Mouse (Mus musculus) hindbrain, embryonic 15.5 days (tissue): Measurements from ENCODE around the gene Gipc3. TPM values are rescaled to one million over a fixed set of nuclear protein-coding genes. Genes with fewer than 3 reads are reported as not detected.

Experiments
- ATAC-seq: fragments of 200-750 bp; cut with Nextera tagmentation; 2 replicates; pipeline ENCODE4 v1.8.0; 2017; ENCODE audit warnings: low read depth, moderate number of reproducible peaks, moderate TSS enrichment; ENCODE audit not compliant: low FRiP score
- H3K27ac ChIP-seq: fragments of 300-500 bp; sonication (generic); replicated peaks from 2 replicates; pipeline ENCODE4 v1.5.1; 2015; ENCODE audit warnings: mild to moderate bottlenecking, inconsistent platforms
- H3K27me3 ChIP-seq: fragments of 300-500 bp; sonication (generic); 2 replicates; pipeline ENCODE4 v1.6.1; 2015; ENCODE audit warnings: control low read depth, inconsistent platforms
- H3K36me3 ChIP-seq: fragments of 300-500 bp; sonication (generic); 2 replicates; pipeline ENCODE4 v1.6.1; 2015; ENCODE audit warnings: control low read depth, inconsistent platforms
- H3K4me1 ChIP-seq: fragments of 300-500 bp; sonication (generic); replicated peaks from 2 replicates; pipeline ENCODE4 v1.6.1; 2015; ENCODE audit warnings: control low read depth, inconsistent platforms
- H3K4me2 ChIP-seq: fragments of 300-500 bp; sonication (generic); 2 replicates; pipeline ENCODE4 v1.6.1; 2015; ENCODE audit warnings: moderate library complexity, mild to moderate bottlenecking, inconsistent platforms
- H3K4me3 ChIP-seq: fragments of 300-500 bp; sonication (generic); 2 replicates; pipeline ENCODE4 v1.5.1; 2015; ENCODE audit warnings: mild to moderate bottlenecking, inconsistent platforms
- H3K9ac ChIP-seq: fragments of 300-500 bp; sonication (generic); 2 replicates; pipeline ENCODE4 v1.6.1; 2015; ENCODE audit warnings: inconsistent platforms
- H3K9me3 ChIP-seq: fragments of 300-500 bp; sonication (generic); 2 replicates; pipeline ENCODE4 v1.6.1; 2016; ENCODE audit warnings: control low read depth, inconsistent platforms
- WGBS: fragments of 180-500 bp; shearing (Covaris S2); methylation state at CpG from one replicate; pipeline ENCODE4 v1.1.7; 2015; 5-methylcytosine and 5-hydroxymethylcytosine counted together
- polyA plus RNA-seq: library from polyadenylated mRNA; unstranded; fragments of >200 nt; fragmentation: Nextera tagmentation; extraction: Ambion mirVana; gene quantifications from 2 replicates; pipeline ENCODE4 v1.2.1, GENCODE M21; 2015

Gipc3 gene
- polyA plus RNA-seq, 1 experiment from 2014 or later, result not detected

DNA sequence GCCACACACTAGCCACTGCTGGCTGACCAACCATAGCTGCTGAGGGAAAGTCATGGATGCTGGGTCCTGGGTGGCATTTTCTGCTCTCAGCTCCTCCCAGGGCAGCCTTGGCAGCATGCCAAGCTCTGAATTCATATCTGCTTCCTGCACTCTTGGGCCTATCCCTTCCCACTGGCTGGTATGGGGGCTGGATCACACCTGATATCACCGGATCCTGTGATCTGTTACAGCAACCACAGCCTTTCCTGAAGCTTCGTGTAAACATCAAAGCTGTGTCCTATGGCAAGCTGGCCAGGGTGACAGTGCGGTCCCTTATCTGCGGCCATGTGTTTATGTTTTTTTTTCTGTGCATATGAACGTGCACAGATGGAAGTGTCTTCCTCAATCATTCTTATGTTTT lies 39.0 kb upstream of the Gipc3 start:
- Histone ChIP-seq H3K36me3 (peaks cover 13% of the 10 kb centered on the region), H3K27ac (no peak overlapping the region), H3K9me3 (no peaks in the 10 kb centered on the region), H3K4me3 (no peak overlapping the region), H3K9ac (no peak overlapping the region), H3K27me3 (no peaks in the 10 kb centered on the region), H3K4me2 (no peak overlapping the region), H3K4me1 (peaks cover 29% of the 10 kb centered on the region)
- 91% methylated on average over 5 of the region's 5 CpGs for WGBS
- no peak for ATAC-seq

DNA sequence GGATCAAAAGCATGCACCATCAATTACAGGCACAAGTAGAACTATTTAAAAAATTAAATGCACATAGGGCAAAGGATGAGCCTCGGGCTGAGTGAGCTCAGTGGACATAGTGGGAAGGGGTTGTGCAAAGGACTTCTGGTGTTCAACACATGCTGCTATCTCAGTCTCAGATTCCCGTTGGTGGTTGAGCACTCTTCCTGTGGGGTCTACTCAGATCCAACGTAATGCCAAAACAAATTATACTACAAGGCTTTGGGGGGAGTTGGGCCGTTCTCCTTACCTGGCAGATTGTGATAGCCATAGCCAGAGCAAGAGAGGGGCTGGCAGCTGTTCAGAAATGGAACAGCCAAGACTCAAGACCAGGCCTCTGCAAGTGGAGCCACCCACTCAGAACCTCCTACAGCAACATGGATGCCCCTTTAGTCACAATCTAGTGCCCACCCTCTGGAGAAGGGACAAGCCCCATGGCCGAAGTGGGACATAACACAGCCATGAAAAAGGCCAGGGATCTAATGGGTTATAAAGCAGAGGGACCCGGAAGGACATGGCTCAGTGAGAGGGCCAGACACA lies 36.8 kb upstream of the Gipc3 start:
- no peak overlapping the region for H3K9ac ChIP-seq
- no peaks in the 10 kb centered on the region for H3K9me3 ChIP-seq
- H3K27me3 ChIP-seq, result no peaks in the 10 kb centered on the region
- WGBS, result 94% methylated on average over 6 of the region's 6 CpGs
- no peak overlapping the region for H3K4me2 ChIP-seq
- H3K27ac ChIP-seq, result no peak overlapping the region
- peaks cover 29% of the 10 kb centered on the region for H3K4me1 ChIP-seq
- no peaks in the 10 kb centered on the region for H3K36me3 ChIP-seq
- no peak overlapping the region for H3K4me3 ChIP-seq
- ATAC-seq, result no peak

DNA sequence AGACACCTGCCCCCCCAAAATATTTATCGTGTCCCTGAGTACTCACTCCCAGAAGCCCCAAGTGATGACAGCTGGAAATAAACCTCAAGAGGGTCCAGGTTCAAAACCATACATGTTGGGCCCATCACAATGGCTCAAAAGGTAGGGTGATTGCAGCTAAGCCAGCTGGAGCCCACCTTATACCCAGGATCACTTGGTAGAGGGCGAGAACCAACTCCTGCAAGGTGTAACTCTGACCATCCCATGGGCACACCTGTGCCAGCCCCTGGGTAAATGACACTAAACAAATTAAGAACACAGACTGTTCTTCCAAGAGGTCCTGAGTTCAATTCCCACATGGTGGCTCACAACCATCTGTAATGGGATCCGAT lies 36.1 kb upstream of the Gipc3 start:
- no peaks in the 10 kb centered on the region for H3K9me3 ChIP-seq
- H3K36me3 ChIP-seq, result 0 out of 2 replicates have a peak, but pooled peaks cover 3% of the 10 kb centered on the region
- H3K4me3 ChIP-seq, result peak overlapping the region; percentile 70
- ATAC-seq, result no peak
- H3K9ac ChIP-seq, result peak overlapping the region; percentile 37
- peak overlapping the region; percentile 71 for H3K27ac ChIP-seq
- 61% methylated on average over 3 of the region's 3 CpGs for WGBS
- no peaks in the 10 kb centered on the region for H3K27me3 ChIP-seq
- peaks cover 26% of the 10 kb centered on the region for H3K4me1 ChIP-seq
- peak overlapping the region; percentile 58 for H3K4me2 ChIP-seq

DNA sequence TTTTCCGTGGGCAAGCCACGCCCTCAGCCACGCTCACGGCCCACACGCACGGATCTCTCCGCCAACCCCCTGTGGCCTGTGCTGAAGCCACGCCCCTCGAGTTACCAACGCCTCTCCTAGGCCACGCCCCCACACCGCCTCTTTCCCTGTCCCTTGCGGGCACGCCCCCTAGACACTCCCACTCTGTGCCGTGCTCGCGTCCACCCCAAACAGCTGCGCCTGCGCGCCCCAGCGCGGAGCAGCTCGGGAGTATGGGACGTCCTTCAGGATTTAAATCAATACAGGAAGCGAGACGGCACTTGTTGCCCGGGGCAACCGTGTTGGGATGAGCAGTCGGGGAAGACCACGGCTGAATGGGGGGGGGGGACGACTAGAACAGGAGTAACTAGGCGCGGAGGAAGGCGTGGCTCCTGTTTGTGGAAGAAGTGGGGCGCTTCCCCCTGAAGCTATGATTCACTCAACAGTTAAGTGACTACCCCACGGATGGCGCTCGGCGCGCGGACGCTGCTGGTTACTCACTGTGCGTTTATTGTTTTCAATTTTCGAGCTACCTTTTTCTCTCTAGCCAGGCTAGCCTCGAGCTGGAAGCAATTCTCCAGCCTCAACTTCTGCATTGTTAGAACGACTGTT lies 35.6 kb upstream of the Gipc3 start:
- under 1% methylated on average over 42 of the region's 46 CpGs for WGBS
- peaks cover 26% of the 10 kb centered on the region for H3K4me1 ChIP-seq
- peak; percentile 97 for ATAC-seq
- peak overlapping the region; percentile 58 for H3K4me2 ChIP-seq
- H3K4me3 ChIP-seq, result peak overlapping the region; percentile 70
- H3K9me3 ChIP-seq, result no peaks in the 10 kb centered on the region
- peak overlapping the region; percentile 85 for H3K27ac ChIP-seq
- peak overlapping the region; percentile 37 for H3K9ac ChIP-seq
- no peaks in the 10 kb centered on the region for H3K27me3 ChIP-seq
- H3K36me3 ChIP-seq, result peaks cover 8% of the 10 kb centered on the region; the same call in 1 of the 2 replicates

DNA sequence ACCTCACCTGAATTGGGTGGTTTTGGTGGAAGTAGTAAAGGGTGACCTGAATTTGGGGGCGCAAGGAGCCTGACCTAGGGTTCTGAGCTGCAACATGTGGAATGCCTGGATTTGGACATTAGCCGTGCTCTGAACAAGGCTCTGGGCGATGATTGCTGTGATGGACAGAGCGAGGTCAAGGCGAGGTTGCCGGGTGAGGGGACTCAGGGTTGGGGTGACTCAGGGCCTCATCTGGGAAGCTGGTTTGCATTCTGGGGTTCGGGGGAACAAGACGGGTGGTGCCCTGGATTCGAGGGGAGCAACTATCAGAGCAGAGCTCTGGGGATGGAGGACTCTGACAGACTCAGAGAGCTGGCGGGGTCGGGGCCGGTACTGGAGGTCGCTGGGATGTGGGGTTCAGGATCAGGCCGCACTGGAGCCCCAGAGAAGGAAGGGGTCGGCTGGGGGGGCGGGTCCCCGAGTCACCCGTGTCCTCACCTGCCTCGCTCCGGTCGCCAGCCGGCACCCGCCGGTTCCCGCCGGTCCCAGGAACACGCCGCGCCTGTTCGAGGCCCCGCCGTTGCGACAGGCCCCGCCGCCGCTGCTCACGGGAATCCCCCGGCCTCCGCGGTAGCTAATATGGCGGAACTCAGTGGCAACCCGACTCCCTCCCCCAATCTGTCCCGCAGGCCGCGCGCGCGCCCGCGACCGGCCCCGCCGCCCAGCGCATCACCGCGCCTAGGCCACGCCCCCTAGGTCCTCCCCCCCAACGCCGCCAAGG lies 34.9 kb upstream of the Gipc3 start, which contains the start of gene Fzr1:
Gene Fzr1, minus strand, starts transcription at position 724 of the 760 bp plus-strand sequence.
- under 1% methylated on average over 56 of the region's 59 CpGs for WGBS
- Histone ChIP-seq H3K27ac (peak within 1 kb of the TSS; percentile 85), H3K9me3 (no peaks in the 10 kb centered on the region), H3K4me1 (peaks cover 28% of the 10 kb centered on the region), H3K9ac (peak within 1 kb of the TSS; percentile 79), H3K4me3 (peak within 1 kb of the TSS; percentile 70), H3K4me2 (peak within 1 kb of the TSS; percentile 76), H3K36me3 (peaks cover 13% of the 10 kb centered on the region), H3K27me3 (no peaks in the 10 kb centered on the region)
- peak; percentile 21; the same call in 1 of the 2 replicates for ATAC-seq

DNA sequence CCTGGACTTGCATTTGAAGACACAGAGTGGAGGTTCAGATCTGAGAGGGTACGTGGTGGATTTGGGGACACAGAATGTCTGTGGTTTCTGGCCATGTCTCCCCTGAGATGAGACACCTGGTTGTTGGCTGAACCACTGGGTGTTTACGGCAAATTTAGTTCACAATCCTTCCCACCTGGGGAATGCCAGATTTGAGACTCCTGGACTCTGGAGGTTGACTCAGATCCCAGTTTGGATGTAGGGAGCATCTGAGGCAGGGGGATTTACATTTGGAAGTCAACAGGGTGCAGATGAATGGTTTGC lies 34.2 kb upstream of the Gipc3 start:
- Histone ChIP-seq H3K9ac (peak overlapping the region; percentile 79), H3K27me3 (no peaks in the 10 kb centered on the region), H3K4me3 (peak overlapping the region; percentile 70), H3K9me3 (no peaks in the 10 kb centered on the region), H3K4me1 (peaks cover 30% of the 10 kb centered on the region), H3K27ac (0 out of 2 replicates have a peak overlapping the region, but pooled peaks have one; percentile 85), H3K4me2 (peak overlapping the region; percentile 76), H3K36me3 (peaks cover 13% of the 10 kb centered on the region)
- ATAC-seq, result no peak
- WGBS, result 66% methylated on average over 2 of the region's 2 CpGs

DNA sequence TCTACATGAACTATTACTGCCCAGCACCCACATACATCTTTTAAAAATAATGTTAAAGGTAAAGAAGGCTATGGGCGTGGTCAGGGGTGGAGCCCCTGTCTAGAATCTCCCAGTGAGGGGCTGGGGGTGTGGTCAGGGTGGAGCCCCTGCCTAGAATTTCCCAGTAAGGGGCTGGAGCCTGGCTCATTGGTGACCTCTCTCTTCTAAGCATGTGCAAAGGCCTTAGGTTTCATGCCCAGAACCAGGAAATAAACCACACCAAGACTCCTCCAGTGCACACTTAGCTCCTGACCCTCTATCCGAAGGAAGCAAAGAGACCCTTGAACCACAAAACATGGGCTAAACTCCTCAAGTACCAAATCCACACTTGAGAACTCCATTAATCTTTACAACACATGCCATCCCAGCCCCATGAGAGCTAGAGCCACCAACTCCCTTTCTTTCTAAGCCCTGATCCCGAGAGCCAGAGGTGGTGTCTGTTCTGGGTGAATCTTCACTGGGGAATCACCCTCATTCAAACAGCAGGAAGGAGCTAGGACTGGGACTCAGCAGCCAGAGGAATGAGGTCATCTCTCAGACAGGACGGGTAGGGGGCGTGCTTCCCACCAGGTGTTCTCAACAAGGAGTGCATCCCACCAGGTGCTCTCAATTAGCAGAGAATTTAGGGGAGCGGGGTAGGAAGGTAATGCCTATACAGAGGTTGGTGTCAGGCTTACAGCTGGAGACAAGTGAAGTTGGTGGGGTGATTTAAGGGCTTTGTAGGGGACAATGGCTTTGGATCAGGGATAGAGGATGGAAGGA lies 33.7 kb upstream of the Gipc3 start:
- Histone ChIP-seq H3K4me2 (peak overlapping the region; percentile 76), H3K36me3 (peaks cover 13% of the 10 kb centered on the region), H3K27ac (no peak overlapping the region), H3K27me3 (no peaks in the 10 kb centered on the region), H3K9ac (peak overlapping the region; percentile 79), H3K4me1 (peaks cover 30% of the 10 kb centered on the region), H3K9me3 (no peaks in the 10 kb centered on the region), H3K4me3 (peak overlapping the region; percentile 70)
- ATAC-seq, result no peak
- 42% methylated on average over 6 of the region's 6 CpGs for WGBS

DNA sequence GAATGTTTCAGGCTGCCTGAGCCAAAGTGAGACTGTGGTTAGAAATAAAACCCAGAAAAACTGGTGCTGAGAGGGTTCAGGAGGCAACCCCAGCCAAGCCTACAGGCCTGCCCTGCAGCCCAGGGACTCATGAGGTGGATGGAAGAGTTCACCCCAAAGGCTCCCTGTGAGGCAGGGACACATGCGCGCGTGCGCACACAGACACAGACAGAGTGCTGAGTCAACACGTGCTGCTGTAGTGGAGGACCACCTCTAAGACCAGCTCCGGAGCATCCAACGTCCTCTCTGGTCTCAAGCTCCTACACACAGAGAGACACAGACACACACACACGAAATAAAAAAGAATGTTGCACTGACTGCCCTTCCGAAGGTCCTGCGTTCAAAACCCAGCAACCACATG lies 32.3 kb upstream of the Gipc3 start:
- Histone ChIP-seq H3K4me1 (peaks cover 30% of the 10 kb centered on the region), H3K36me3 (peaks cover 23% of the 10 kb centered on the region), H3K27me3 (no peaks in the 10 kb centered on the region), H3K27ac (no peak overlapping the region), H3K4me3 (no peak overlapping the region), H3K4me2 (no peak overlapping the region), H3K9me3 (no peaks in the 10 kb centered on the region), H3K9ac (no peak overlapping the region)
- WGBS, result 92% methylated on average over 10 of the region's 10 CpGs
- ATAC-seq, result no peak

DNA sequence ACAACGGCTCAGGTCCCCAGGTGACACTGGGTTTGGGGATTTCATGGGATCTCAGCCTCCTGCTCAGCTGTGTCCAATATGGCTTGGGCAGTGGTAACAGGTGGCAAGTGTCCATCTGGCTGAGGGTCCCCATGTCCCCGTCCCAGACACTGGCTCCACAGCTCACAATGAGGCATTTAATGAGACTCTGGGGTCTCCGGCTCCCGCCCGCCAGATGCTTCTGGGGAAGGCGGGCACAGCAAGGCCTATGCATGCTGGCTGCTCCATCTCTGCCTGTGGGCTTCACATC lies 24.1 kb upstream of the Gipc3 start:
- no peak overlapping the region for H3K27ac ChIP-seq
- H3K4me3 ChIP-seq, result no peak overlapping the region
- no peak overlapping the region for H3K9ac ChIP-seq
- peaks cover 18% of the 10 kb centered on the region for H3K27me3 ChIP-seq
- no peak for ATAC-seq
- peaks cover 25% of the 10 kb centered on the region for H3K4me1 ChIP-seq
- H3K9me3 ChIP-seq, result no peaks in the 10 kb centered on the region
- 60% methylated on average over 6 of the region's 6 CpGs for WGBS
- H3K36me3 ChIP-seq, result peaks cover 49% of the 10 kb centered on the region
- H3K4me2 ChIP-seq, result no peak overlapping the region

DNA sequence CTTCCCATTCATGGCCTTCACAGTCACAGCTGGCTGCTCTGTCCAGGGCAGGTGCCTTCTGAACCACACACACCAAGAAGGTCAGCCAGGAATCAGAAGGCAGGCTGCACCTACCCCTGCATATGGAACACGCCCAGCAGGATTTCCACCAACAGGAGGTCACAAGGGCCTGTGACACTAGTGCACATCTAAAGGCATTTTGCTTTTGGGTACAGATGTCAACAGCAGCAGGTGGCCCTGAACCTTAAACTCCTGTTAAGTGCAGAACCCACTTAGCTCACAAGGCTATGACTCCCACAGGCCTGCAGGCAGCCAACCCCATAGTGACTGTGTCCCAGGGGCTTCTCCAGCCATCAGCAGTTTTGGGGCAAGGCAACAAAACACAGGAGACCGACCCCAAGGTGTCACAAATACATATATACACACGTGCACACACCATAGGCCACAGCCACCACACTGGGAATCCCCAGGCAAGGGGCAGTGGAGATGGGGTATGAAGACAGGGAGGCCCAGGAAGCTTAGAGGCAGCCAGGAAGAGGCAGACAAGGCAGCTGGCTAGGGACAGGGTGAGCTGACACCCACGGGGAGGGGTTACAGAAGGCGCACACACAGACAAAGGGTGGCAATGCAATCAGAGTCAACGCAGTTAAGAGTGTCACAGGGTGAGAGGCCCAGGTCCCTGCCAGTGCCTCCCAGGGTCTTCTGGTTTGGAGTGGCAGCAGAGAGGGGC lies 23.6 kb upstream of the Gipc3 start:
- 78% methylated on average over 6 of the region's 6 CpGs for WGBS
- H3K27me3 ChIP-seq, result peaks cover 18% of the 10 kb centered on the region
- no peak overlapping the region for H3K4me2 ChIP-seq
- H3K9me3 ChIP-seq, result no peaks in the 10 kb centered on the region
- ATAC-seq, result no peak
- H3K4me1 ChIP-seq, result peaks cover 25% of the 10 kb centered on the region
- peaks cover 49% of the 10 kb centered on the region for H3K36me3 ChIP-seq
- no peak overlapping the region for H3K4me3 ChIP-seq
- no peak overlapping the region for H3K9ac ChIP-seq
- H3K27ac ChIP-seq, result no peak overlapping the region

DNA sequence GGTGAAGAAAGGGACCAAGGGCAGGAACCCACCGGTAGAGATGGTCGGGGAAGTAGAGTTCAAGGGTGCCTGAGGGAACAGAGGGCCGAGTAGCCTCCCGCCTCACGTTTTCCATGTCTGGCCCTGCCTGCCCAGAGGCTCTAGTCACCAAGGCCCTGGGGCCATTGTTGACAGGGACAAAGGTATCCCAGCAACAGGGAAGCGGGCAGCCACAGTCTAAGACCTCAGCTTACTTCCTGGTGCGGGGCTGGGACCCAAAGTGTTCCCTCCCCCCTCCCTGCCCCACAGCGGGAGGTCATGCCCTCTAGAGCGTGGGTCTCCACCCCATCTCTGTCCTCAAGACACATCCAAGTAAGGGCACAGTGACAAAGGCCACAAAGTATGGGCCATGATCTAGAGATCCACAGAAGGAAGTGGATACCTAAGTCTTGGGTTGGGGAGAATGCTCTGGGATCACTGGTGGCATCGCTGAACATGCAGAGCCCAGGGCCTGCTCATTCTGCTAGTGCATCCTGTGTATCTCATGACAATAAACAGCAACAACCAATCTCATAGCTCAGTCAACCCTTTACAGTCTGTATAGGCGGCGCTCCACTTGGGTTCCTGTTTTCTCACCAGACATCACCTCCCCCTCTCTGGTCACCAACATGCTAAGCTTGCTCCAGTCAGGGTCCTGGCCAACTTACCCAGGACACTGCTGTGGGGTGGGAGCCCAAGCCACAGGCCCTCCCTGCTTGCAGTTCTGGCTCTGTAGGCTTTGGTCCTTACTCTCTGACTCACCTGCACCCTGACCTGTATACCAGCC lies 22.8 kb upstream of the Gipc3 start, which contains the start of gene 4930404N11Rik:
Gene 4930404N11Rik, minus strand, starts transcription at position 145 of the 805 bp plus-strand sequence.
- WGBS, result 16% methylated on average over 12 of the region's 12 CpGs
- peak within 1 kb of the TSS; percentile 21; the same call in 1 of the 2 replicates for H3K4me3 ChIP-seq

More for the DNA sequence above, 22.8 kb upstream of the Gipc3 start, which contains the start of gene 4930404N11Rik:
- Histone ChIP-seq H3K4me1 (peaks cover 25% of the 10 kb centered on the region), H3K9ac (no peak within 1 kb of the TSS), H3K9me3 (no peaks in the 10 kb centered on the region), H3K36me3 (peaks cover 44% of the 10 kb centered on the region), H3K27ac (no peak within 1 kb of the TSS), H3K27me3 (peaks cover 18% of the 10 kb centered on the region), H3K4me2 (peak within 1 kb of the TSS; percentile 50)
- no peak for ATAC-seq
